Mouse (Mus musculus): ENCODE measurements at regions not wholly inside any gene's neighbourhood (a gene's known extent, or its start where the extent isn't known, plus 50 kb on each side); places are given as distances from the start of the nearest gene placed in this dataset.
A peak's percentile ranks its signal among the peaks of the same experiment; 100 is the strongest.
"Not testable (repeated sequence)": the region's sequence is repeated elsewhere in the genome, so short reads cannot be mapped to it uniquely, and the experiment has no call there.

DNA sequence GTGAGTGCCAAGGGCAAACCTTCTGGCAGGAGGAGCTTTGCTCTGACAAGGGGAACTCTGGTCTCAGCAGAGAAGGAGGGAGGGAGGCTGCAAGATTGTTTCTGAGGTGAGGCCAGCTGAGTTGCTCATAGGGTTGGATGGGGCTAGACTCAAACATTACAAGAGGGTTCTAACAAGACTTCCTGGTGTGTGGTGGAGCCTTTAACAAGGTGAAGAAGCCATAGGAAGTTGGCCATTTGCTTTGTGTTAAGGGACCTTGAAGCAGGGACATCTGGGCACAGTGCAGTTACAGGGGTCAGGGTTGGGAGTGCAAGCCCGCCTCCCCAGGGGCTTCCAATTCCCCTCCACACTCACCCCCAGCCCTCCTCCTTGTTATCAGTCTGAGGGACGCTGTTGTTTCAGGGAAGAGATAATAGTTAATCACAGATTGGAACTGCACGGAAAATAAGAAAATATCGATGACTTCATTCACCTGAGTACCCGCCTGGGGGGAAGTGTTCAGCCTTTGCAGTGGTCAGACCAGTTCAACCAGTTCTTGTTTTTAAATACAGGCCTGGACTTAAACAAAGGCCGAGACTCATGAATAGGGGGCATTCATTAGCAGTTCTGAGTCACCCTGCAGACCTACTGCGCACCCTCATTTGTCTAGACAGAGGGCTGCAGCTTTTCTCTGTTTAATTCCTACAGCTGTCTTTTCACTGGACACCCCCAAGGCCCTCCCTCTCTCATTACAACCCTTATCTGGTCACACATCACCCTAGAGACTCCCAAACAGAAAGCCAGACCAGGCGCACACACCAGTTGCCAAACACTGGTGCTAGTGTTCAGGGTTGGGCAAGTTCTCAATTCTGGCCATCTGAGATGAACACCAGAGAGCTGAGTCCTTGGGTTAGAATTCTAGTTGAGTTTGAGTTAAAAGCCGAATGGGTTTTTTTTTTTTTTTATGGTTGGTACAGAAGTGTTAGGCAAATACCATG, 139.5 kb downstream of the Bcl2l11 start:
- DNase-seq, result peak; percentile 57 to 61

DNA sequence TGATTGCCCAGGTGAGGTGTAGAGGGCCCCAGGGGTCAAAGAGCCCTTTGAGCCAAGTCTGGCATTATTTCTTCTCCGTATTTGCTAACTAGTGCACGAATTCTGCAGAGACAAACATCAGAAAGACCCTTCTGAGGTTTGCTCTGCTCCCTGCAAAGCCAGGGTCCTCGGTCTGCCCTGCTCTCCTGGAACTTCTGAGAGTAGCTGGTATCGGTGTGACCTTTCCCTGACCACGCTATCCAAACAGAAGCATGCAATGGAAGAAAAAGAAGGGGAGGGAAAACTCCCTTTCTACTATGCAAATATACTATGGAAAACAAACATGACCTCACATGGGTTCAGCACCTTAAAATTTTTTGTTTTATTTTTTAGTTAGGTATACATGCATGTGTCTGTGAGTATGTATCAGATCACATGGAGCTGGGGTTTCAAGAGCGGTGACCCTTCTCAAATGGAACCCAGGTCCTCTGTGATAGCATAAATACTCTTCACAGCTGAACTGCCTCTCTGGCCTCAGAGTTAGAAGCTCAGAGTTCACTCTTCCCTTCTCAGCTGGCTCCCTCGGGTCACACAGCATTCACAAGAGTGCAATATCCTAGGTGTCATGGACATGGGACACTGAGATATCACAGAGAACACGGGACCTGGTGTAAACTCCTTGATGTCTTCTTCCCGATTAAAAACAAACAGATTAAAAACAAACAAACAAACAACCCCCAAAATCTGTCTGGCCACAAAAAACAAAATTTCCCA, 144.7 kb downstream of the Bcl2l11 start:
- DNase-seq, result no peak

DNA sequence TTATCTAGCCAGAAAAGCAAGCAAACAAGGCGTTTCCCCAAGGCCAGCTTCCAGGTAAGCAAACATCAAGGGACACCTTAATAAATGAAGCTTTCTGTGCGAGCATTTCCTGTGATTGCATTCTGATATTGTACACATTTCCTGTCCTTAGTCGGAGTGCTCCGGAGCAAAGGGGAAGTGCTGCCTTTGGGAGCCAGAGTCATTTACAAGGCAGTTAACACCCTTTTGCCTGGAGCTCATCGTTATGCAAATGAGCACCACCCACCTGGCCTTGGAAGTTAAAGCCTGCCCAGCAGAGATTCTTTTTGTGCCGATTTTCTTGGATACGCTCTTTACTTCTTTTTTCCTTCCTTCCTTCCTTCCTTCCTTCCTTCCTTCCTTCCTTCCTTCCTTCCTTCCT, 147.0 kb downstream of the Bcl2l11 start:
- DNase-seq, result peak; percentile 29 to 48

DNA sequence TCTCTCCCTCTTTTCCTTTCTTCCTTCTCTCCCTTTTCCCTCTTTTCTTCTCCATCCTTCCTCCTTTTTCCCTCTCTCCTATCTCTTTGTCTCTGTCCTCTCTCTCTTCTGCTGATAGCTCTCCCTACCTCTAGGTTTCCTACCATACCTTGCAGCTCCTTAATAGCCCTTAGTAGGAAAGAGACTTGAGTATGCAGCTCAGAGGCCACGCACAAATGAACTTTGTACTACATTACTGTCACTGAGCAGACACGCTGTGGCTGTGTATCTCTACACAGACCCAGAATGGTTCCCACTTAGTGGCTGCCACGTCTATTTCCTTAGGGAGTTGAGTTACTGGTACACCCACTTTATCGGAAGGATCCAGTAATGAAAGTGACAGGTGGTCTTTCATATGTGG, 147.5 kb downstream of the Bcl2l11 start:
- no peak for DNase-seq

DNA sequence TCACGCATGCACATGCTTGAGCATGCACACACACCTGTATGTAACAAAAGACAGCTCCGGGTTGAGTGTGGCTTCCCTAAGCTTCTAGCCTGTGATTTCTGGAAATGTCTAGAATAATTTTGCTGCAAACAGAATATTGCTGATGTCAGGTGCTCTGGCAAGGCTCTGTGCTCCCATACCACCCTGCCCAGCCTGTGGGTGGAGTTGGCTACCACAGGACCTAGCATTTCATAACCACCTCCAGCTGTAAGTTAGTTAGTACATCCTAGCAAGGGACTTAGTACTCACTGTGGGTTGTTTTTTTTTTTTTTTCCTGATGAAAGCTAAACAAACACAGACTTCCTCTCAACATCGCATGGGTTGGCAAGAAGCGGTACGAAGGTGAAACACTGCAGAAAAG, 150.5 kb downstream of the Bcl2l11 start:
- no peak for DNase-seq

DNA sequence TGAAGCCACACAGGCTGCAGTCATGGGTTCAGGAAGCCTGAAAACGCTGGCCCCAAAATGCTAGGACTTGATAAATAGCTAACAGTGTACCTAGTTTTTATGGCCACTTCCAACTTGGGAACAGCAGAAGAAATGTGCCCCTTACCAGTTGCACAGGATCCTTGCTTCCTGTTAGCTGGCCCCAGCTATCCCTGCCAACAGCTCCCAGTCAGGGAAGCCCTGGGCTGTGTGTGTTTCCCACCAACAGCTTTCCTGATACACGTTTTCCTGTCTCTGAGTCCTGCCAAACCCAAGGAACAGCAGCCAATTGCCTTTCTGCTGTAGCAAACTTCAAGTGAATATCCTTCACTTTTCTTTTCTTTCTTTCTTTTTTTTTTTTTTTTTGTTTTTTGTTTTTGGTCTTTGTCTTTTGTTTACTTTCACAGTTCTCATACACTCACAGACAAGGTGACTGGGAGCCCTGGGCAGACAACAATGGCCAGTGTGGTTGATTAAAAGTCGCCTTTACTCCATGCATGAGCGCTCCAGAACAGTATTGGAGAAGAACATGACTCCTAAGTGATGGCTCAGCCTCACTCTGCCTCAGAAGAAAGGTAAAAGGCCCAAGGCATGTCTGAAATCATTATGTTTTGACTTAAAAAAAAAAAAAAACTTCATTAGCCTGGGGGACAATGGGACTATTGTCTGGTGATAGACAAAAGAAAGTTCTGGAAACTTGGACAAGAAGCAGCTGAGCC, 151.7 kb downstream of the Bcl2l11 start:
- DNase-seq, result peak; percentile 21 to 45

DNA sequence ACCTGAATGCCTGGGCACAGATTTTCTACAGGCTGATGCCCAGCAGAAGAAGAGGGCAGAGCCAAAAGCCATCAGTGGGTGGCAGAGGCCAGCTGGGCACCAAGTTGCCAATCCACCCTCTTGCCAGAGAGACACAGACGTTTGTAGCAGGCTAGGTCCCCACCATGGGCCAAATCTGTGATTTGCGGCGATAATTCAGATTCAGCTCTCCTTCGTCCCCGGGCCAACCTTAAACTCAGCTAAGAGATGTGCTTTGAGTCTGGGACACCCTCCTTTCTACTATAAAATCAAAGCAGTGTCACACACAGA, 152.2 kb downstream of the Bcl2l11 start:
- no peak for DNase-seq

DNA sequence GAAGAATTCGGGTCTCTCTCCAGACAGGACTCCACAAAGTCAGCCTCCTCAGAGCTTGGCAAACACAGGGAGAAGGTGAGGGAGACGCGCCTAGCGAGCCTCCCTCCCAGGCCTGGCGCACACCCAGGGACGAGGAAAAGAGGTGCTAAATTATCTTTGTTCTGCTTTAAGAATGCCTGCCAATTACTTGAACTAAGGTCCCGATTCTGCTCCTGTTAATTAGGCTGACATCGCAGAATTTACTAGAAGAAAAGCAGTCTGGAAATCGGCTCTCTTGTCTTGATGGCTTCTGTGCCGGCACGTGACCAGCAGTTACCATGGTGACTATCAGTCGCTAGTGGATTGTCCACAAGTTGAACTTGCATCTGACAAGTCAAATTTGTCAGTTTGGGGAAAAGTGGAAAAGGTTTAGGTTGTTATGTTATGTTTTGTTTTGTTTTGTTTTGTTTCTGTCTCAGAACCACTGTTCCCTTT, 152.8 kb downstream of the Bcl2l11 start:
- DNase-seq, result peak; percentile 47 to 56

DNA sequence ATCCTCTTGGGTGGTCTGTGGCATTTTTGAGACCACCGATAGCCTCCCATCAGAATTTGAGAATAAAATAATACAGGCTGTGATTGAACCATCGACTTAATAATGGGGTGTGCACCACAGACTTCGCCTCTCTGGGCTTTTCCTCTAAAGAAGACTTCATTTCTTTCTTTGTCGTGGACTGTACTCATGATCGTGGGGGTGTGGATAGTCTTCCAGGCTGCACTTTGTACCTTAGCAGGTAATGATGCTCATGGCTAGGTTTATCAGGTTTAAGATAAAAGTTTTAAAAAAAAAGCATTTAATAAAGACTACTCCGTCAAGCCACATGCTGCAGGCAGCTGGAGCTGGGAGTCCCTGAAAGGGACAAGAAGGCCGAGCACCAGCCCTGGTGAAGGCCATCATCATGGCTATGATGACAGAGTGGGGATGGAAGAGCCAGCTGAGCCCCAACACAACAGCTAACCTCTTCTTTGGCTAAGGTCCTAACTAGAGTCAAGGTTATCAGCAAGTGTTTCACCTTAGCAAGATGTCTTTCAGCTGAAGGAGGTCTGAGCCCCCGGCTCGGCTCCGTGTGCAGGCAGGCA, 153.4 kb downstream of the Bcl2l11 start:
- DNase-seq, result no peak

DNA sequence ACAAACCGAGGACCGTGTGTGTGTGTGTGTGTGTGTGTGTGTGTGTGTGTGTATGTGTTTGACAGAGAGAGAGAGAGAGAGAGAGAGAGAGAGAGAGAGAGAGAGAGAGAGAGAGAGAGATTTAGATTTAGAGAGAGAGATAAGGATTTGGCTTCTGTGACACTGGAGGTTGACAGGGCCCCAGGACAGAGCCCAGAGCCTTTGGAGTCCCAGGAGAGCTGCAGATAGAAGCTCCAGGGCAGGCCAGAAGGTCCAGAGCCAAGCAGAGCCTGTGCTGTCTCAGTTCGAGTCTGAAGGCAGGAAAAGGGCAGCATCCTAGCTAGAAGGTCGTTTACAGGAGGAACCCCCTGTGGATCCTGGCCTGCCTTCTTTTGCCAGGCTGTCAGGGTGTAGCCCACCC, 156.8 kb downstream of the Bcl2l11 start:
- DNase-seq, result no peak

DNA sequence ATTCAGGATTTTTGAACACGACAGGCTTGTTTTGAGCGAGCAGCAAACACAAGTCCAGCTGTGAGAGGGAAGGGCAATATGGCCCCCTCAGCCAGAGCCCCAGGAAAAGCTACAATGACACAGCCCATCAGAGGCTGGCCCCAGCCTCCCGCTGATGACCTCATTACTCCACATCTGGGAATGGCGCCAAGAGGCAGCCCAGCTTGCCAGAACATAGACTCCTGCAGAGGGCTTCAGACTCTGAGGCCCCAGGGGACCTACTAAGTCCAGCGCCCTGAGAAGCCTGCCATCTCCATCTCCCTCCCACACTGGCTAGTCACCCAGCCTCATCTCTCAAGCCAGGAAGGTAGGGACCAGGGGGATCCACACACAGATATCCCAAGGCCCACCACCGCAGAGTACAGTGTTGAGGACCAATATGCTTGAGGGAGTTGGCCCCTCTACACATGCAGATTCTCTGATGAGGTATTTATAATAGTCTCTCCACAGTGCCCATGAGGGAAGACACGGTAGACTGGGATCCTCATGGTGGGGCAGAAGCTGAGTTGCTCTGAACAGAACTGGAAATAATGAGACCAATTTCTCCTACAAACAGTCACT, 159.1 kb downstream of the Bcl2l11 start:
- DNase-seq, result peak; percentile 88 to 90

DNA sequence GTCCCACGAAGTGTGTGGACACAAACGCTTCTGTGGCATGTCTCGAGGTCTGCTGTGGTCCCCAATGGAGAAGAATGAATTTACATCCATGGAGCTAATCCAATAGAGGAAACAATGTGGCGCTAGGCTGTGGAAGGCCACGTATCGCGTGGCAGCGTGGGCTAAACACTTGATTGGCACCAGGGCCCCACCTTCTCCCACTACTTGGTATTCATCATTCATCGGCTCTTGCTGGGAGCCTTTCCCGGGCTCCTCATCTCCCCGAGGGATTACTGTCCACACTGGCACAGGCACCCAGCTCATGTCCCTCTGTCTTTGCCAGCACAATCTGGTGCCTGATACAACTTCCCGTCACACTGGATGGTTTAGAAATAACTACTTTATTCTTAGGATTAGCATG, 159.6 kb downstream of the Bcl2l11 start:
- DNase-seq, result no peak

DNA sequence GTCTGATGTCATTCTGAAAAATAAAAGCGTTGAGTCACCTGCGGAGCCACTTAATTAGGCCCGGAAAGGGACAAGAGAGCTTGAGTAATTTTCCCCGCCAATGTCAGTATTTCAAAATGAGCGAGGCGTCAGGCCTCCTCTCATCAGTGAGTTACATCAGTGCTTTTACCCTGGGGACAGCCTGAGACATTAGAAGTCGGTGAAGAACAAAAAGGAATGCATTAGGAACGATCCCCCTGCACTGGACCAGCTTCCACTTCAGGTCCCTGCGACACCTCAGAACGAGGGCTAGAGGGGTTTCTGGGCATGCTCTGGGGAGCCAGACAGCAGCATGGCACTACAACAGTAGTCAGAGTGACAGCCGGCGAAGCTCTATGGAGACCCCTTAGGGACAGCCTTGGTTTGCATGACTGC, 162.3 kb downstream of the Bcl2l11 start:
- no peak for DNase-seq

DNA sequence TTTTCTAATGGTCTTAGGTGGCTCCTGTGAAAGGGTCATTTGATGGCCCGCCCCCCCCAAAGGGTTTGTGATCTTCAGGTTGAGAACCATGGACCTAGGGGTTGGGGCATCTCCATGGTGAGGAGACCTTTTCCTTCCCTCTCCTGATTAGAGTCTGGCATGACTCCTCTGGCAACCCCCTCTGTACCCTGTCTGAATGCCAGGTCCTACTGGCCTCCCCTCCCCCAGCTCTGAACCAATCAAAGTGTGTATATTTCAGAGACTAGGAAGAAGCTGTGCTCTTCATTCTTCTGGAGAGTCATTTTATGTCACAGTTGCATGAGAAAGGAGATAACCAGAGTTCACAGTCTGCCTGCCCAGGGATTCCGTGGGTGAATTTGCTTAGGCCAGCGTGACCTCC, 164.8 kb downstream of the Bcl2l11 start:
- DNase-seq, result no peak

DNA sequence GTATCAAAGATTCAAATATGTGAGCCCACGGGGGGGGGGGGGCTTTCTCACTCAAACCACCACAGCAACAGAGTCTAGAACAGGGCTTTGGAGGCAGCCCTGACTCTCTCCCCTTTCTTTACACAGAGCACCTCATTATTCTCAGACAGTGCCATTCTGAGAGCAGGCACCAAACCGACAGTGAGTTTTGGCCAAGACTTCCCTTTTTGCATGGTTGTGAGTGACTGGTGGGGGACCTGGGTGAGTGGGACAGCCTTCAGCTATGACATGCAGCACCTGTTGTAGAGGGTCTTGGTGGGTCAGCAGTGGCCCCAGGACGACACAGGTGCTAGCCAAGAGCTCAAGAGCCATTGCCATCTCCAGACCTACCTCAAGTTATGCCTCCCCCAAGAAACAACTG, 168.8 kb downstream of the Bcl2l11 start:
- DNase-seq, result no peak

DNA sequence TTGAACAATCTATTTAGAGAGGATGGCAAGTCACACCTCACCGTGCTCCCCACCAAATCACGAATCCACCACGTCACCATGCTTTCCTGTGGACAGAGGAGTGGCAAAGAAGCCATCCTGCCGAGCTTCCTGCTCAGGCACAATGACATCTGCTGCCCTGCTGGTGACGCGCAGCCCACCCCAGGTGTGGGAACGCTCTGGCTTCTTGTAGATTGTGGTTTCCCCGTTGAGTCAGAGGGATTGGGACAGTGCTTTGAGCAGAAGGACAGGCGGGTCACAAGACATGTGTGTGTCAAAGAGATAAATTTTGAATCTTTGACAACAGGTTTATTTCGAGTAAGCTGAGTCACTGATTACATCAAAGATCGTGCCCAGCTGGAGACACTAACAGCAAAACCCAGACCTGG, 169.2 kb downstream of the Bcl2l11 start:
- no peak for DNase-seq

DNA sequence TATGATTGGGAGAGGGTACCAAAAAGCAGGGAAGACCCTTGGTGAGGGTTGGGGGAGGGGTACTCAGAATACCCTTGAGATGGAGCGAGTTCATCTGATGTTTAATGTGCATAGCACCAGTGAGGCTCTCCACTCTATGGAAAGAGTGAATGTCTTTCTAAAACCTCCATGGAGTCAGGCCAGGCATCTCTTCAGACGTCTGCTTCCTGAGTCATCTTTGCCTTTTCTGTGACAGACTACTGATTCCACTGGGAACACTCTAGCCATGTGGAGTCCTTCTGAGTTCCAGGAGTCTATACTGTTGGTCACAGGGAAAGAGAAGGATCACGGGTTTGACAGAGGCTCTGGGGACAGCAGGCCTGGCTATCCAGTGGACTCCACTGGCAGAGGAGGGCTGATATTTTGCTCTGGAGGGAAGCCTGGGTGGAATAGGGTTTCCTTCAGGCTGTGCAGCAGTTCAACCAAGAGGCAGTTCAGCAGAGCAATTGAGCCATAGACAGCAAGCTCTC, 169.9 kb downstream of the Bcl2l11 start:
- DNase-seq, result no peak

DNA sequence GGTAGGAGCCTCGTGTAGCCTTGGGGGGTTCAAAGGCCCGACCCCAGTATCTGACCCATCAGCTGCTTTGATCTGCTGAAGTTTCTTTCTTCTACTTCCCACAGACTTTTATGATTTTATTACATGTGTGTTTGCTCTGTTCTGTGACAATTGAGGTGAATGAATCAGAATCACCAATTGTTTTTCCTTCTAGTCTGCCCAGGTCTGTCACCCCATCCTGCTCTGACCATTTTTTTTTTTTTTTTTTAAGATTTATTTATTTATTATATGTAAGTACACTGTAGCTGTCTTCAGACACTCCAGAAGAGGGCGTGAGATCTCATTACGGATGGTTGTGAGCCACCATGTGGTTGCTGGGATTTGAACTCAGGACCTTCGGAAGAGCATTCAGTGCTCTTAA, 170.6 kb downstream of the Bcl2l11 start:
- not testable (repeated sequence) for DNase-seq

DNA sequence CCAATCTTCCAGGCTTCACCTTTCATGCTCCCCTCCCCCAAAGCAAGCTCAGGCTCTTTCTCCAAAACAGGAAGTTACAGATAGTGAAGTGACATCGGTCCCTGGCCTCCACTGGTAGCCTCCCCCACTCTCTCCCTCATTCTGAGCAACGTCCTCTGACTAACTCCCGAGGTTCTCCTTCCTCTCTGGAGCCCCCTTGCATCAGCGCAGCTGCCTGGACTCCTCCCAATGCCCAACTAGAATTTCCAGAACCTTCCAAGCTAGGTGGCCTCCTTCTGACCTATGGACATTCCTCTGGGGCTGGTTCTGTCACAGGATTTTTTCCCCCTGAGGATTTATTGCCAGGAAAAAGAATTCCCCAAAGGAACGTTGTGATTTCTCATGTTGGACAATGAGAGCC, 171.1 kb downstream of the Bcl2l11 start:
- no peak for DNase-seq

DNA sequence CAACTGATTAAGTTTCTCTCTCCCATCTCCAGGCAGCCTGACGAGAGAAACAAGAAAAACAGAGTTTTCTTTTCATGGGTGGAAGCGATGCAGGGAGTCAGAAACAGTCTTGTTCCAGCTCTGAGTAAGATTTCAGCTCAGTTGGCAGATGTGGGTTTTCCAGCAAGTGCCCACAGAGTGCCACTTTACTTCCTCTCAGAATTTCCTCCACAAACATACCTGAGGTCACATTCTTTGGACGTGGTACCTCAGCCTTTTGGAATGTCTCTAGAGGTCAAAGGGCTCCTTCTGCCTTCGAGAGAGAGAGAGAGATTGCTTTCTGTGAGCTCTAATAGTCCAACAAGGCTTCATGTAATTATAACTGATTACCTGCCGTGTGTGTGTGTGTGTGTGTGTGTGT, 172.0 kb downstream of the Bcl2l11 start:
- DNase-seq, result no peak

DNA sequence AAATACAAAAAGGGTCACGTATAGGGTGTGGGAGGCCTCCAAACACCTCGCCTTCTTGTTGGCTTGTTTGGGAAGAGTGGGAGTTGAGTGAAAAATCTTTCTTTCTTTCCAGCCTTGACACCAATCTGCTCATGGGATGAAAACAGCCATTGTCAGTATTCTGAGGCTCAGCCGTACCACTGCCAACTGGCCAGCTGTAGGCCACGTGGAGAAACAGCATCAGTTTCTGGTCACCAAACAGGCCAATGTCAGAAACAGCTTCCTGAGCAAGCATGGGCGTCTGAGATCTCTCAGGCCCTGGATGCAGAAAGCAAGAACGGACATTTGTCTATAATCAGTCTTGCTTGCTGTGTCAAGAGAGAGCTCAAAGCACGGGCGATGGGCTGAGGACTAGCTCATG, 173.2 kb downstream of the Bcl2l11 start:
- DNase-seq, result no peak

DNA sequence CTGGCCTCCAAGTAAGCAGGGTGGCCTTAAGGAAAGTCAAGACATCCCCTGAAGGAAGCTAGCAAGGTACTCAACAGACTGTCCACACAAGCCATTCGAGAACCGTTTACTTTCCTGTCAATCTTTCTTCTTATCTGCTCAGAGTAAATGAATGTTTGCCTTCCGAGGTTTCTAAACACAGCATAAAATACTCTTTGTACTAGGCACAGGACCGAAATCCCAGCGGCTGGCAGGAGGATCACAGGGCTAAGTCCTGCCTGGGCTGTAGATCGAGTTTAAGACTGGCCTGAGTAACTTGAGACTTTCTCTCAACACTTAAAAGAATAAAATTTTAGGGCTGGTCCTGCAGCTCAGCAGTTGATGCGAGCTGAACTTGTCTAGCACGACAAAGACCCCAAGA, 175.9 kb downstream of the Bcl2l11 start:
- DNase-seq, result no peak

All from kidney, postnatal 25 days (tissue).